Mouse (Mus musculus) layer of hippocampus, adult 18-20 months (tissue): ENCODE measurements at regions not wholly inside any gene's neighbourhood (a gene's known extent, or its start where the extent isn't known, plus 50 kb on each side); places are given as distances from the start of the nearest gene placed in this dataset.
A peak's percentile ranks its signal among the peaks of the same experiment; 100 is the strongest.

Experiments used
- DNase-seq, 2 experiments: peaks; one replicate each; pipeline ENCODE4 v3.0.0; 2022; ENCODE audit warnings: low spot score in 2 of 2

- DNase-seq, result no peak
Observed at GRCm38 (mm10) chr6:51043970-51044369, 388.5 kb upstream of the Nfe2l3 start.

GRCm38 (mm10) chr6:51044873-51045272 lies 387.6 kb upstream of the Nfe2l3 start:
- DNase-seq, result no peak

GRCm38 (mm10) chr6:51052451-51052921 lies 380.0 kb upstream of the Nfe2l3 start:
- DNase-seq, result no peak

GRCm38 (mm10) chr6:51057229-51057628 lies 375.2 kb upstream of the Nfe2l3 start:
- DNase-seq, result peak; percentile 76 to 88

- no peak for DNase-seq
Observed at GRCm38 (mm10) chr6:51059923-51060847, 372.3 kb upstream of the Nfe2l3 start.

- no peak for DNase-seq
Observed at GRCm38 (mm10) chr6:51060848-51061535, 371.5 kb upstream of the Nfe2l3 start.

GRCm38 (mm10) chr6:51065156-51065555 lies 367.3 kb upstream of the Nfe2l3 start:
- DNase-seq, result no peak

GRCm38 (mm10) chr6:51067332-51067731 lies 365.1 kb upstream of the Nfe2l3 start:
- no peak for DNase-seq

GRCm38 (mm10) chr6:51069945-51070344 lies 362.5 kb upstream of the Nfe2l3 start:
- DNase-seq, result no peak

- DNase-seq, result no peak
Observed at GRCm38 (mm10) chr6:51071243-51071642, 361.2 kb upstream of the Nfe2l3 start.

GRCm38 (mm10) chr6:51075026-51075425 lies 357.4 kb upstream of the Nfe2l3 start:
- DNase-seq, result no peak

GRCm38 (mm10) chr6:51076861-51077768 lies 355.4 kb upstream of the Nfe2l3 start:
- no peak for DNase-seq

- DNase-seq, result no peak
Observed at GRCm38 (mm10) chr6:51077769-51078096, 354.7 kb upstream of the Nfe2l3 start.

- DNase-seq, result no peak
Observed at GRCm38 (mm10) chr6:51078353-51078966, 354.0 kb upstream of the Nfe2l3 start.

GRCm38 (mm10) chr6:51078967-51079355 lies 353.5 kb upstream of the Nfe2l3 start:
- no peak for DNase-seq

- no peak for DNase-seq
Observed at GRCm38 (mm10) chr6:51081056-51081455, 351.4 kb upstream of the Nfe2l3 start.

- DNase-seq, result no peak
Observed at GRCm38 (mm10) chr6:51084656-51085055, 347.8 kb upstream of the Nfe2l3 start.

- no peak for DNase-seq
Observed at GRCm38 (mm10) chr6:51085547-51085946, 346.9 kb upstream of the Nfe2l3 start.

GRCm38 (mm10) chr6:51086347-51086746 lies 346.1 kb upstream of the Nfe2l3 start:
- no peak for DNase-seq

GRCm38 (mm10) chr6:51087806-51088205 lies 344.7 kb upstream of the Nfe2l3 start:
- no peak for DNase-seq
